Comparison of ENCODE assay signal across 9 mouse cellular contexts in genomic region chr10:42251749-42252323, GRCm38 (mm10). TPM values are rescaled to one million over a fixed set of nuclear protein-coding genes. Genes with fewer than 3 reads are reported as not detected.
DNase-seq lines count a peak whose midpoint lies in the region; ATAC-seq and TF ChIP-seq lines count a peak whose summit lies in the region.
"Had no signal": no experiment of that assay in that cellular context is flagged by ENCODE, and none has a peak within 500 bp of the region (broad histone marks: within the 10 kb centered on the region; RNA-seq: fewer than 3 reads in every experiment).

No protein-coding gene starts in this region.

- no peak overlapping the region for H3K4me3 ChIP-seq in heart, embryonic 11.5 days (ENCODE audit: low read depth, low read length)
- no peak overlapping the region for H3K4me3 ChIP-seq in lung, postnatal 0 days (ENCODE audit: low read depth, low read length)
- no peak overlapping the region for H3K4me3 ChIP-seq in limb, embryonic 10.5 days
- H3K4me3 ChIP-seq in stomach, postnatal 0 days (ENCODE audit: low read depth, low read length), result no peak overlapping the region
- H3K4me3 ChIP-seq: myocyte had no signal

- H3K27me3 ChIP-seq in heart, embryonic 11.5 days (ENCODE audit: control insufficient read depth, insufficient read depth, low read length), result no peaks in the 10 kb centered on the region
- H3K27me3 ChIP-seq in lung, postnatal 0 days (replicated peaks; ENCODE audit: insufficient read depth, low read length), result no peaks in the 10 kb centered on the region
- no peaks in the 10 kb centered on the region for H3K27me3 ChIP-seq in limb, embryonic 10.5 days (ENCODE audit: low read depth, poor library complexity, severe bottlenecking)
- H3K27me3 ChIP-seq in stomach, postnatal 0 days (ENCODE audit: control insufficient read depth, insufficient read depth, low read length), result no peaks in the 10 kb centered on the region

- WGBS in heart, embryonic 11.5 days (ENCODE audit: insufficient replicate concordance), result 51% methylated on average over 8 of the region's 8 CpGs
- 24% methylated on average over 8 of the region's 8 CpGs for WGBS in lung, postnatal 0 days
- WGBS in limb, embryonic 10.5 days, result 25% methylated on average over 8 of the region's 8 CpGs
- WGBS in stomach, postnatal 0 days, result 30% methylated on average over 8 of the region's 8 CpGs

- peaks cover 61% of the 10 kb centered on the region for H3K4me1 ChIP-seq in heart, embryonic 11.5 days (ENCODE audit: control insufficient read depth, insufficient read depth, low read length)
- H3K4me1 ChIP-seq in lung, postnatal 0 days (ENCODE audit: insufficient read depth, low read depth, low read length), result peaks cover 53% of the 10 kb centered on the region
- peaks cover 67% of the 10 kb centered on the region for H3K4me1 ChIP-seq in limb, embryonic 10.5 days
- peaks cover 37% of the 10 kb centered on the region for H3K4me1 ChIP-seq in stomach, postnatal 0 days (replicated peaks; ENCODE audit: control insufficient read depth, insufficient read depth)

- TF ChIP-seq EP300 in lung, postnatal 0 days (IDR thresholded peaks at IDR 0.05), result no peak
- no peak for TF ChIP-seq EP300 in stomach, postnatal 0 days (optimal IDR thresholded peaks at IDR 0.05)

- no peaks in the 10 kb centered on the region for H3K9me3 ChIP-seq in heart, embryonic 11.5 days (replicated peaks; ENCODE audit: control insufficient read depth, low read length)
- no peaks in the 10 kb centered on the region for H3K9me3 ChIP-seq in lung, postnatal 0 days (ENCODE audit: low read length)
- no peaks in the 10 kb centered on the region for H3K9me3 ChIP-seq in limb, embryonic 10.5 days (replicated peaks)
- H3K9me3 ChIP-seq in stomach, postnatal 0 days (ENCODE audit: control insufficient read depth, low read length), result no peaks in the 10 kb centered on the region

- no peak overlapping the region for H3K4me2 ChIP-seq in heart, embryonic 11.5 days
- no peak overlapping the region; the same call in 1 of the 2 replicates for H3K4me2 ChIP-seq in lung, postnatal 0 days (replicated peaks; ENCODE audit: low read depth, low read length)
- no peak overlapping the region for H3K4me2 ChIP-seq in stomach, postnatal 0 days (replicated peaks; ENCODE audit: low read depth)

- no peak for DNase-seq in heart, postnatal 25 days (ENCODE audit: low spot score)
- DNase-seq in lung, postnatal 0 days (ENCODE audit: low spot score), result peak; percentile 46
- DNase-seq in lung, postnatal 14 days, result no peak
- DNase-seq in limb, embryonic 10.5 days (ENCODE audit: low spot score), result peak; percentile 44
- no peak for DNase-seq in stomach, postnatal 0 days (ENCODE audit: low spot score)
- no peak for DNase-seq in gastrocnemius, postnatal 36 days

- H3K9ac ChIP-seq in heart, embryonic 11.5 days (ENCODE audit: low read depth, low read length), result no peak overlapping the region
- H3K9ac ChIP-seq in lung, postnatal 0 days (replicated peaks; ENCODE audit: low read depth), result no peak overlapping the region
- peak overlapping the region; percentile 23; the same call in 1 of the 2 replicates for H3K9ac ChIP-seq in stomach, postnatal 0 days (ENCODE audit: low read length)

- H3K36me3 ChIP-seq in heart, embryonic 11.5 days (ENCODE audit: control insufficient read depth, insufficient read depth, low read length), result no peaks in the 10 kb centered on the region
- H3K36me3 ChIP-seq in lung, postnatal 0 days (ENCODE audit: insufficient read depth, low read length), result no peaks in the 10 kb centered on the region
- H3K36me3 ChIP-seq in limb, embryonic 10.5 days, result no peaks in the 10 kb centered on the region
- no peaks in the 10 kb centered on the region for H3K36me3 ChIP-seq in stomach, postnatal 0 days (ENCODE audit: control insufficient read depth, insufficient read depth, low read length)

- intact Hi-C loops in heart, postnatal 25 days (cut with DNase I), result loop anchor here (2.0 kb wide), 1 partner anchor 13 kb away; no protein-coding TSS in a partner anchor
- intact Hi-C loops in gastrocnemius, postnatal 36 days (cut with DNase I), result loop anchor here (2.0 kb wide), 1 partner anchor 23 kb away; no protein-coding TSS in a partner anchor

- ATAC-seq in heart, embryonic 11.5 days (replicated peaks; ENCODE audit: insufficient number of reproducible peaks, low FRiP score, low TSS enrichment), result no peak
- ATAC-seq in lung, postnatal 0 days, result 0 out of 2 replicates have a peak, but pooled peaks have one; percentile 5
- ATAC-seq in stomach, postnatal 0 days (ENCODE audit: low FRiP score, low TSS enrichment), result peak; percentile 11; the same call in 1 of the 2 replicates
- ATAC-seq: inflammation-experienced regulatory T-cells, adult 6 months had no signal

- no peak for TF ChIP-seq CTCF in lung, postnatal 0 days (IDR thresholded peaks at IDR 0.05)
- no peak for TF ChIP-seq CTCF in stomach, postnatal 0 days (IDR thresholded peaks at IDR 0.05; ENCODE audit: low read depth)

- peak overlapping the region; percentile 37; the same call in 1 of the 2 replicates for H3K27ac ChIP-seq in heart, embryonic 11.5 days (ENCODE audit: low read depth, low read length)
- peak overlapping the region; percentile 92 for H3K27ac ChIP-seq in lung, postnatal 0 days (ENCODE audit: low read length)
- peak overlapping the region; percentile 85 for H3K27ac ChIP-seq in limb, embryonic 10.5 days
- peak overlapping the region; percentile 87 for H3K27ac ChIP-seq in stomach, postnatal 0 days (replicated peaks)

RNA-seq across cellular contexts. Expression of gene Foxo3, which starts 24.7 kb away (rescaled TPM):
- 5.2 and 7.3 TPM in 2 replicates for polyA plus RNA-seq in heart, embryonic 11.5 days (2014; fragmentation: Nextera tagmentation; extraction: Ambion mirVana)
- 10 to 100 TPM; 69.7 to 90.2 TPM for total RNA-seq in heart, postnatal 25 days (2021)
- polyA plus RNA-seq in lung, postnatal 0 days (2015; fragmentation: Nextera tagmentation; extraction: Ambion mirVana), result 15.2 and 22.9 TPM in 2 replicates
- polyA plus RNA-seq in limb, embryonic 10.5 days (2016; fragmentation: Nextera tagmentation; extraction: Ambion mirVana), result 2.3 and 3.8 TPM in 2 replicates
- 7.6 and 8.0 TPM in 2 replicates for polyA plus RNA-seq in stomach, postnatal 0 days (2015; fragmentation: Nextera tagmentation; extraction: Ambion mirVana)
- total RNA-seq in gastrocnemius, postnatal 36 days (2021), result 10 to 100 TPM; 25.6 to 31.0 TPM

Comparison
In these comparisons a context has a peak if more than half of its experiments do, and no peak if none do; other contexts are left out.
1. DNase-seq: peak in lung, postnatal 0 days (single experiment) and limb, embryonic 10.5 days (single experiment); none in heart, postnatal 25 days (single experiment), lung, postnatal 14 days (single experiment), stomach, postnatal 0 days (single experiment) and gastrocnemius, postnatal 36 days (0 of 2).
2. H3K27ac ChIP-seq: peak in every context shown above with its lines; median percentile 92 in lung, postnatal 0 days; 87 in stomach, postnatal 0 days; 85 in limb, embryonic 10.5 days; 37 in heart, embryonic 11.5 days.